Mouse (Mus musculus) right cerebral cortex, postnatal 4 days (tissue): Measurements from ENCODE around the gene Stk39.

Experiments used
- DNase-seq: peaks from one replicate; pipeline ENCODE4 v3.0.0-alpha.2; 2022

Stk39 gene

DNA sequence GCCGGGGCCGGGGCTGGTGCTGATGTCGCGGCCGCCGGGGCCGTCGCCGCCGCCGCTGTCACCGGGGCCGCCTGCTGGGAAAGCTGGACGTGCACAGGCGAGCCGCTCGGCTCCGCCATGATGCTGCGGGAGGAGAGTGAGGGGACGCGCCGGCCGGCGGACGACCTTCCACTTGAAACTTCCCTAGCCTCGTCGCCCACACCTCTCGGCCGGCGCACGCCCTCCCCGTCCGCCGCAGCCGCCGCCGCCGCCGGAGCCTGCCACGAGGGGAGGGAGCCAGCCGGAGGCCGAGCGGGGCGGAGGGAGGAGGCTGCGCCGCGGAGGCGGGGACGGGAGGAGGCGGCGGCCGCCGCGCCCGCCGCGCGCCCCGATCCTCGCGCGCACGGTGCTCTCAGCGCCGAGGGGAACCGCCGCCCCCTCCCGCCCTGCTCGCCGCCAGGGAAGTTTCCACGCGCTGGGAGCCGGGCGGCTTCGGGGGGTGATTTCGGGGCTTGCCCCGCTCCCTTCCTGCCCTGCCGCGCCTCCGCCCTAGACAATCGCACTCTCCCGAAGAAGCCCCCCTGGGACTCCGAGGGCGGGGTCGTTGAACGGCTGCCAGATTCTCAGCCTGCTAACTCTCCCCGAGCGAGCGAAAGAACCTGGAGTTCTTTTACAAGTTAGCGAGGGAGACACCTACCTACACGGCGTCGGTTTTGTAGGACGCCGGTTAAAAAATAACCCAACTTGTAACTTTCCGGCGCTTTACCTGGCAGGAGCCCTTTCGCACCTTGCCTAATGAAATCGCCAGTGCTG lies at the start of gene Stk39:
Stk39 (minus strand) TSS at position 510 of the 792 bp plus-strand sequence.
- DNase-seq: peak; percentile 80

DNA sequence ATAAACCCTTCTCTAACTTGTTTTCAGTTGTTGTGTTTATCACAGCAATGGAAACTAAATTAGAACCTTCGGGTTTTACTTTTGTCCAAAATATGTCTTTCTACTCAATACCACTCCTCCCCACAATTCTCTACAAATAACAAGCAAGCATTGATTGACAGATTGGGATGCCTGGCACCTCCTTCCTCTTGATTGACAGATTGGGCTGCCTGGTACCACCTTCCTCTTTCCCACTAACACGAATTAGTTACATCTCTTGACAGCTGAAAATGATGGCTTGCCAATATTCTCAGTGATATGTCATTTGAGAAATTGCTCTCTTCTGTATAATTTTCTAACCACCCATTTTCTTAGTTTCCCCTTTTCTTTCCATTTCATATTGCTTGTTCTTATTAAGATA lies 43.3 kb upstream of the Stk39 start:
- no peak for DNase-seq

DNA sequence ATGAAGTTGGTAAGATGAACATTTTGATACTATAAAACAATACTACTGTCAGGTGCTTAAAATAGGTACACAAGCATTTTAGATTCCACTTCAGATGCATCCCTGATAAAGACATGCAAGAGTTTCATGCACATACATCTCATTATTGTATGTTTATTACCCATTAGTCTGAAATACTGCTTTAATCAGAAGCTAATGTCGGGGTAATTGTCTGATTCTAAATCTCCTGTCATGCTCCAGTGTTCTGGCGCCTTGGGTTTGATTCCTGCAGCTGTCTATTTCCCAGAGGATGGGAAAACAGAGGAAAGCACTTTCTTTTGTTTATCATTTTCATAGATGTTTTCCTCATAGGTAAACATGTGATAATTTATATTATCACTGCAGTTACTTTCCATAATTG lies 31.1 kb upstream of the Stk39 start:
- no peak for DNase-seq

DNA sequence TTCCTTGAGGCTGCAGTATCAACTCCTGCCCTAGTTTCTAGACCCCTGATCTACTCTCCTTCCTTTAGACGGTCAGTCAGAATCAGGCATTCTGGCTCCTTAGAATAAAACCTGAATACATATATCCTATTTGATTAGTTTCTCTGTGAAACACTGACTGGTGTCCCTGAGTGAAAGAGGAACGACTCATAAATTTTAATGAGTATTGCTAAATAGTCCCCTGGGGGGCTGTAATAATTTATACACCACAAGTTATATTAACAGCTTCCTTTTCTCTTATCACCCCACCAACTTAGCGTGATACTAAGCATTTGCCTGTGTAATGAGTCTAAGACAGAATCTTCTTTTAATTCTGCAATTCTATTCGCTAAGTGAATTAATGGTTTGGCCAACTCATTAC lies 30.7 kb upstream of the Stk39 start:
- no peak for DNase-seq

DNA sequence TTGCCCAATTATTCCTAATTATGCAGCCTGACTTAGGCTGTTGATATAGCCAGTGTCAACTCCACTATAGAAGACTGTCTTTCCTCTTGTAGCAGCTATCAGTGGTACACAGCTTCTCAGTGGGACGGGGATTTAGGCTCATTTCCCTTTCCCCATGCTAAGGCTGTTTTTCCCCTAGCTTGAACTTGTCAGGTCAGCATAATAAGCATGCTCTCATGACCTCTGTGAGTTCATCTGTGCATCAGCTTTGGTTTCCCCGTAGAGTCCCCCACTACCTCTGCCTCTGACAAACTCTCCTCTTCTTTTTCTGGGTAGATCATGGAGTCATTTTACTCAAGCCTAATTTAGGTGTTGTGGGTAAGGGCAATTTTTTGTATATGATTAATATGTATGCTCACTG lies 30.2 kb upstream of the Stk39 start:
- DNase-seq: no peak

DNA sequence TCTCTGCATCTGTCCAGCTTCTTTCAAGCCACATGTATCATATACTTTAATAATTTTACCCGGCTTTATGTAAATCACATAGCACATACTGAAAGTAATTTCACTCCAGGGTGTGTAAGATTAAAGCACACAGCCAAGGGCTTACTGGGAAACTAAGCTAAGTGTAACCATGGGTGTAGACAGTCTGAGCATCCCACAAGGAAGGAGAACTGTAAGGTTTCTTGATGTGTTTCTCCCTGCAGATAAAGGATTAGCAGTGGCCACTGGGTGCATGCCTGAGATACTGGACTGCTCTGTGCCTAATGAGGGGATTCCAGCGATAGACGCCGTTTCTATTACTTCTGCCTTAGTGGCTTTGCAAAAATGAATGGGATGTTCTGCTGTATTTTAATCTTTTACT lies 14.2 kb upstream of the Stk39 start:
- DNase-seq: no peak

DNA sequence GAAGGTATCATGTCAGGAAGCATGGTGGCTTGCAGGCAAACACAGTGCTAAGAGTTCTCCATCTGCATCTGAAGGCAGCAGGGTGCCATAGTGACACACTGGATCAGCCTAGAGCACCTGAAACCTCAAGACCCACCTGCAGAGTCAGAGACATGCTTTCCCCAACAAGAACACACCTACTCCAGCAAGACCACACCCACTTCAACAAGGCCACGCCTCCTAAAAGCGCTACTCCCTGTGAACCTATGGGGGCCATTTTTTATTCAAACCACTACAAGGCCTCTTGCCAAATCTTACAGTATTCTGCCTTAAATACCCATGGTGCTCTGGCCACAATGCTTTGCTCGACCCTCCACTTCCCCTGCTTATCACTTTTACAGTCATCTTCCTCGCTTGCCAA lies 13.1 kb upstream of the Stk39 start:
- DNase-seq: no peak

DNA sequence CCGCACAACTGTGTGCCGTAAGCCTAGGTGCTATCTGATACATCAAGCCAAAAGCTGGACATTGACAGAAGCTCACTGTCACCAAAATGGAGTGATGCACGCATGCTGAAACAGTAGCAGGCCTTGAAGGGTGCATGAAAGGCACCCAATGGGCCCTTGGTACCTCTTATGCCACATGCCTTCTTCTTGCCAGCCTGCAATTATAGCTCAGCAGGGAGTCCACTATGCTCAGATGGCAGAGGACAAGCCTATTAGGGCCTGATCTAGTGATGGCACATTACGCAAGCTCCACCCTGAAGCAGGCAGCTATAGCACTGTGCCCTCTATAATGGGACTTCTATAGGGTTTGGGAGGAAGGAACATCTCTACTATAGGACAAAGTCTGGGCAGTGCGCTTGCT lies 10.8 kb upstream of the Stk39 start:
- DNase-seq: no peak

DNA sequence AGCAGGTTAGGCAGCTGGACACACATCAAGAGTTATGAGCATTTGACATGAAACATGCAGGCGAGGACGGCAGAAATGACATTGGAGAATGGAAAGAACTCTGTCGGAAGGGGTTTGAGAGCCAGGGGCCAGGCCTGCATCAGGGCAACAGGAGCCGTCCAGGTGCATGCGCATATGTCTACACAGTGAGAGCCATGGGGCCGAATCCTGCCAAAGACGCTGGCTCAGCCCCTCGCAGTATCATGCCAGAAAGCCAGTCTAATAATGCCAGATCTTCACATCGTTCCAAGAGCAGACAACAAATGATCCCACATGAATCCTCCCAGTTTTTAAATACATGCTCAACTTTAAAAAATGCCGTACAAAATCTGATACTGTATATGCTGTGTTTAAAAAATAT lies 7.8 kb upstream of the Stk39 start:
- DNase-seq: no peak

DNA sequence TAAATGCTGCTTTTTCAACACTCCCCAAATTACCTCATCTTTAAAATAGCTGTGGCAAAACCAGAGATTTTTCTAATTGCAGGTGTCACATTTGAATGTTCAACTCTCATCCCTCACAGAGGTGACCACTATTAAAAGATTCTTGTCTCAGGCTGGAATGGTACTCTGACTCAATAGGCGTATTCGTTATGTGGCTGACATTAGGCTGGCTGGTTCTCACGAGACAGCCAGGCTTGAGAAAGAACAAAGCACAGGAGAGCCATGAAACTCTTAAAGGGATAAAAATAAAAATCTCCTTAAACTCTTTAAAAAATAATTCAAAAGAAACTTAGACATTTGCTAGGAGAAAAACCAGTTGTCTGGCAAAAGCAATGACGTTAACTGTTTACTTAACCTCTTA lies 853 bp upstream of the Stk39 start:
- no peak for DNase-seq

DNA sequence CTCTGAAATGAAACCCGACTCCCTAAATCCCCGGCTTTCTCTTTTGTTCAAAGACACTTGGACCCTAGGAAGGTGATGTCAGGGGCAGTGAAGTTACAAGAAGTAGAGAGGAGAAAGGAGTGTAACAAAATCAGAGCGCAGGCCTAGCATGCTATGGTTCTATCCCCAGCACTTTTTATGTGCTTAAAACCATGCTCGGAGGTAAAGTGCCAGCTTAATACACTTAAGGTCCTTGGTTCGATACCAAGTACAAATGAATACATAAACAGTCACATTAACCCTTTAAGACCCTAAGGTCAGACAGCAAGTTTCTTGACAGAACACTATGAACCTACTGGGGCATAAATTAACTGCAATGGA lies 463 bp upstream of the Stk39 start:
- no peak for DNase-seq

DNA sequence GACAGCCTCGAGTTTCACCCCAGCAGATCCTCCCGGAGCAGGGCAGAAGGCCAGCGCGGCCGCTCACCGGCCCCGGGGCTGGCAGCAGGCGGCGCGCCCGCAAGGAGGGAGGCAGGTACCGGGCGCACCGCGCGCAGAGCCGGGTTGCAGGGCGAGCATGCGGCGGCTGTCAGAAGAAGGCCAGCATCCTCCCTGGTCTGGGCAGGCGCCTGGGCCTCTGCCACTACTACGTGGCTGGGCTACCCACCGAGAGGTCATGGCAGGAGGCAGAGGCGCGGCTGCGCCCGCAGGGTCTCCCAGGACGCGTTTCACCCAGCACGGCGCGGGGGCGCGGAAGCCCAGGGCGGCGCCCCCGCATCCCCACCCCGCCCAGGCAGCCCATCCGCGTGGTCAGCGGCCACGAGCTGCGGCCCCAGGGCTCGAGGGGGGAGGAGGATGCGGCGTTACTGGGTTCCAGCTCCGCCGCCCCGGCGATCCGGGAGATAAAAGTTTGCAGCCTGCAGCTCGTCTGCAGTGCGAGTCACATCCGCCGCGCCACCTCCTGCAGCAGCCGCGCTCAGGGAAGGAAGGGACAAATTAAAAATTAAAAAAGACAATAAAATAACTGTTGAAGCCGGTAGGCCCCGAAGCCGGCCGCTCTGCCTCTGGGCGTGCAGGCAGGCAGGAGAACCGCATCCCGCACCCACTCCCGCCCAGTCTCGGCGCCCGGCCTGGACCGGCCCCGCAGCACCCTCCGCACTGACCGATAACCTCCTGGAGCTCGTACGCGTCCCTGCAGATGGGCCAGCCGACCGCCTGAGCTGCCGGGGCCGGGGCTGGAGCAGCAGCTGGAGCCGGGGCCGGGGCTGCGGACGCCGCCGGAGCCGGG lies 943 bp downstream of the Stk39 start:
- peak; percentile 66 for DNase-seq

DNA sequence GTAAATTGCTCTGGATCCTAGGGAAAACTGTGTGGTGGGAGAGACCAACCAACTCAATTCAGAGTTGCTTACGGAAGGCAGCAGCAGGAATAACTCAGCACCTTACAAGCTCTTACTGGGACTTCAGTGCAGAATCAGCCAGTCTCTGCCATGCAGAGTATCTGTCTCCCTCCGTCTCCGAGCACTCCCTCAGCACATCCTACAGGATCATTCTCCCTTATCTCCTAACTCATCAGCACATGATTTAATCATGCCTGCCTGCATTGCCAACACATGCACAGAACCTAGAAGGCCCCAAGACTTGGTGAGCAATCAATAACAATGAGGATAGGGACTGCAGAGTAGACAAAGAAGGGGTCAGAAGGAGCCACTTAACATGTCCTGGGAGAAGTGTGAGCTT lies 2.6 kb downstream of the Stk39 start:
- DNase-seq: no peak

DNA sequence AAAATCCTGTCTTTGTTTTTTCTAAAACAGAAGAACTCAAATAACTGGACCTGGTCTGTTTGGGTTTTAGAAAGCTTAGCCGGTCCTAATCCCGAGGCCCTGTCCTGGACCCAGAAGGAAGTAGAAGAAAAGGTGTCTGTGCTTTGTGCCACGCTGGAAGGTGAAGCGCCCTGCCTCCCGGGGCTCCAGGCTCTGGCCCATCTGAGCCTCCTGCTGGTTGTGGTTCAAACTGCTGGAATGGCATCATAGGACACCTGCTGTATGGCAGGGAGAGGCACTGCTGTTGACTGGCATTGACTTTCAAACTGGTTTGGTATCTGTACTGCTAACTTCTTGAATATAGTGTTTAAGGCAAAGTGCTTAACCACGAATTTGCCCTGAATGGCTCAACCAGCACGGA lies 3.4 kb downstream of the Stk39 start:
- DNase-seq: peak; percentile 15

DNA sequence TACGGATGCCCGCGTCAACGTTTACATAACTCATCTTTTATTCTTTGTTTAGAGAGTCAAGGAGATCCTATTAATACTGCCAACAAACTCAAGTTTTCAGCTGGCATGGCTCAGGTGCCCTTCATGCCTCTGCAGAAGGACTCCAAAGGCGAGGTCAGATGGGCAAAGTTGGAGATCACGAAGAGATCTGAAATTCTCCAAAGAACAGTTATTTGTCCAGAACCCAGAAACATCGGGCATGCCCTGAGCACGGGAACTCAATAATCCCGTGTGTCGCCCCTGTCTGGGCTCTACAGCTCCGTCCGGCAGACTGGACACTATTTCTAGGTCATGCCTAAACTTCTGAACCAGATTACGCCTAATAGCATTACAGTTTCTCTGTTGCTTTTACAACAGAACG lies 3.8 kb downstream of the Stk39 start:
- DNase-seq: no peak

DNA sequence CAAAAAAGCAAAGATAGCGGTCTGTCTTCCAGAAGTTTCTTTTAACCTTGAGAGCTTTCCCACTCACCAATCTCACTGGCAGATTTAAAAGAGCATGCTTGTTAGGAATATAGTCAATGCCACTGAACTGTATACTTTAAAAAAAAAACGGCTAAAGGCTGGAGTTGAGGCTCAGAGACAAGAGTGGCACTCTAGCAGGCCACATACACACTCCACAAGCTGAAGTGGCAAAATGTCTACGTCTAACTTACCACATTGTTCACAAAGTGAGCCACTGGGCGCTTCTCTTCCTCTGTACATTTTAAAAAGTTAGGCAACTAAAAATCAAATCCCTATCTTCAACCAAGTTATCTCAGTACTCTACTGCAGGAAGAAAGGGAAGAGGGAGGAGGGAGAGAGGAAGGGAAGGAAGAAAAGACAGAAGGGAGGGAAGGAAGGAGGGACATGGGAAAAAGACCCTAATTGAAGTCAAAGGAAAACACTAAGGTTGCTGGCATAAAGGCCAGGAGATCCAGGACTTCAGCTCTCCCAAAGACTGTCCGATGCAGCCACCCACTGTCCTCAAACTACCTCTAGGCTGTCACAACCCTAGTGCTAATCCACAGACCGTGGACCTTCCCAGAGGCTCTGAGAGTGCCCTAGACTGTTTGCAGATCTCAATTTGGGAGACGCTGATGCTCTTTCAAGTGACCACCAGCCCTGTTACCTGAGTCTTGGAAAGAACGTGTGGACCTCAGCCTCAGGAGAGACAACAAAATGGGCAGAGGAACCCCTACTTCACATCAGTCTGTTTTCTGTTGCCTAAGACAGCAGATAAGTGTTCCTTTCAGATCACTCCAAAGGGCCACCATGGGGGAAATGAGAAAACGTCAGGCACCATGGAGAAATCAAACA lies 4.7 kb downstream of the Stk39 start:
- DNase-seq: no peak

DNA sequence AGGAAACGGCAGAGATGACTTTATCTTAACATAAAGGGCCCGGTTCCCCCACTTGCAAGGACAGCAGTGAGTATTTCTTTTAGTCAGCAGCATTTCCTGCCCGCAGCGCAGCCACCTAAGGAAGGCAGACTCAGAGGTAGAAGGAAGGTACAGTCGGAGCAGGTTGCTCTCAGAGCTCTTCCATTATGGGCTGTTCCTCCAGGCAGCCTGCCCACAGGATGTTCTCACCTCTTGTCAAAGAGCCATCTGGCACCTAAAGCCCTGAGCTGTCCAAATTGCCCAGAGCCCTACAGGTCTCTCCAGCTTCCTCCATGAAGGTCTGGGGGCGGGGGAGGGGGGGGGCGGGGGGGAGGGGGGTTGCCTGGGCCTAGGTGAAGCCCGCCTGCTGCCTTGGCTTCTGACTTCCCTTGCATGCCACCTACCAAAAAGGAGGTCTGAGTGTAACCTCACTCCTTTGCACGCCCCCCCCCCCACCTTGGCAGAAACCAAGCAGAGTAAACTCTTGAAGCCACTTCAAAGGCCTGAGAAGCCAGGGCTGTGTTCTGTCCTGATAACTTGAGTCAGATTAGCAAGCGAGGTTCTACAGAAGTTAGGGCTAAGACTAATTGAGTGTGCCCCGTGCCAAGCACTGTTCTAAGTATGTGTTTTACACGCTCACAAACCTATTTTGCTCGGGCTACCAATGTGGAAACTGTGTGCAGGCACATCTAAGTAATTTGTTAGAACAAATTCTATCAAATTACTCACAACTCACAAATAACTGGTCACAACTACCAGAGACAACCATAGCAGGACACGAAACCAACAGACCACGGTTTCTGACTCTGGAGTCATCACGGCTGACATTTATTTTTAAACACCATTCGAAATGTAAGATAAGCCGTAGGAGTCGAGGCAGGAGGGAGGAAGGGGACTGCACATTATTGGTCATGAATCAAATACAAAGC lies 5.7 kb downstream of the Stk39 start:
- DNase-seq: no peak

DNA sequence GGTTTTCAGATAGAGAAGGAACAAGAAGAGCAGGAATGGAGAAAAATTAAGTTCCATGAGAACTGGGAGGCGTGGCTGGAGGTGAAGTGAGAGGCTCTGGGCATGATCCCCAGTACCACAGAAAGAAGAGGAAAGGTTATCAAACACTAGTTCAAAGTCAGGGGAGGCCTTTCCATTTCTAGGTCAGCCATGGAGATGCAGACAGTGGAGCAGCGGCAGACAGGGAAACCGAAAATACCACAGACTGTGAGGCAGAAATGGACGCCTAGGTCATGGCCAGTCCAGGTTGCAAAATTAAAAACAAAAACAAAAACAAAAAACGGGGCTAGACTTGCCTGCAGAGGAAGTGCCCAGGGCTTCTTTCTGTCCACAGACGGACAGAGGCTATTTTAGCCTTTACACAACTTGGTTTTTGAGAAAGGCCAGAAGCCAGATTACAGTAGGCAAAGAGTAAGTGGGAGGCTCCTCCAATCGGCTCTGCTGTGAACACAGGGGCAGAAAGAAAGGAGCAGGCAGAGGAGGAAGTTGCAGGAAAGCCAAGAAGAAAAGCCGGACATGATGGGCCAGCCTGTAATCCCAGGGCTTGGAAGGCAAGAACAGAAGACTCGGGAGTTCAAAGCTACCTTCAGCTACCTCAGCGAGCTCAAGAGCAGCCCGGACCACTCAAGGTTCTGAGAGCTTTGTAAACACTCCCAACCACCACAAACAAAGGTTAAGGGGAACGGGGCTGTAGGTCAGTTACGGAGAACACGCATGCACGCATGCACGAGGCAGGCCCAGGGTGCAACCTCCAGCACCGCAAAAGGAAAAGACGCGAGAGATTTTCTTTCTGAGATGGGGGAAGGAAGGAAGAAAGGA lies 6.6 kb downstream of the Stk39 start:
- no peak for DNase-seq

DNA sequence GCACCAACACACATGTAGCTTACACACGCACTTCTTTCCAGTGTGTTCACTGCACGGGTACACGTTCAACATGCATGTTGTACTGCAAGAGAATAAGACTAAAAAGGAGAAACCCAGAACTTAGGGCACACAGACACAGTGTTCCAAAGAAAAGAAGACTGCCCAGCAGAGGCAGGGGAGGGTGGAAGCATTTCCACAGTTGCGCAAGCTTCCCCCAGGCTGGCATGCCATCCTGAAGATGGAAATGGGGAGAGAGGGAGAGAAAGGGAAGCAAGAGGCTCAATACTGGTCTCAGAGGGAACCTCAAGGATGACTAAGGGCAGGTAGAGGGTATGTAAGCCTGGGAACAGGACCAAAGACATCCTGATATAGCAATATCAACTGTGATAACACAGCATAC lies 7.6 kb downstream of the Stk39 start:
- no peak for DNase-seq

DNA sequence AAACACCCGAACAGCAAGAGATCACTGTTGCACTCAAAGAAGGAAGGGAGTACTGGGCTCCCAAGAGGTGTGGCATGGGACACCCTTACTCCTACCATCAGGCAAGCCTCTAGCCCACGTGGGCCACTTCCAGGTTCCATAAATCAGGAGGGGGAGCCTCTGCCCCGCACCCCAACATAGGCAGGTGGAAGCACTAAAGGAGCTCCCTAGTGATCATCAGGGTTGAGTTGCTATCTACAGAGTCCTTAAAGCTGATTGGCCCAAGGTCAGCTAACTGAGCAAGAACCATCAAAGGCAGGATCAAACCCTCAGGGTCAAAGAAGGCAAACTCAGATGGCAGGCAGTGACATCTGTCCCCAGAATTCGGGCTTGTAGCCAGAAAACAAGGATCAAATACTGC lies 8.3 kb downstream of the Stk39 start:
- DNase-seq: no peak

DNA sequence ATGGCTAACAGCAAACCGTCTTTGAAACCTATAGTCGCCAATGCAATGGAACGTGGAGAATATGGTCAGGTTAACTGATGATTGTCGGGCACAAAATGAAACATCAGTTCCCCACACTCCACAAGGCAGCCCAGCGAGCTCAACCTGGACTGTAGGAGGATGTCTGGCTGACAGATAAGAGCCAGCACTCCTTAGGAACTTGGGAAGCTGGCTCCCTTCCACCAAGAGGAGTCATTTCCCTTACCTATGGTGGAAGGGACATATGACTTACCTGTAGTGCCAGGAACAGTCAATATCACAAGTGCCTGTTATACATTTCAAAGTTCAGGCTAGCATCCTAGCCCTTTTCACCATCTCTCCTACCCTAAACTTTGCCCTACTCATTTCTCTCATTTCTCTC lies 14.0 kb downstream of the Stk39 start:
- DNase-seq: no peak
